Mouse (Mus musculus): ENCODE data around the gene Esrrg.

Esrrg gene

GRCm38 (mm10) chr1:188101832-188102231 is 493.2 kb downstream of the Esrrg start:
- DNase-seq = no peak

- DNase-seq = no peak
Observed at GRCm38 (mm10) chr1:188103179-188103578, 494.6 kb downstream of the Esrrg start.

- DNase-seq = no peak
Observed at GRCm38 (mm10) chr1:188105516-188105915, 496.9 kb downstream of the Esrrg start.

GRCm38 (mm10) chr1:188107946-188108345 is 499.4 kb downstream of the Esrrg start:
- no peak for DNase-seq

- no peak for DNase-seq
Observed at GRCm38 (mm10) chr1:188111552-188111951, 503.0 kb downstream of the Esrrg start.

- no peak for DNase-seq
Observed at GRCm38 (mm10) chr1:188113240-188113639, 504.6 kb downstream of the Esrrg start.

GRCm38 (mm10) chr1:188118125-188118524 is 509.5 kb downstream of the Esrrg start:
- peak; percentile 39 for DNase-seq

GRCm38 (mm10) chr1:188119806-188120205 is 511.2 kb downstream of the Esrrg start:
- DNase-seq = no peak

- no peak for DNase-seq
Observed at GRCm38 (mm10) chr1:188125521-188126021, 517.0 kb downstream of the Esrrg start.

- DNase-seq = no peak
Observed at GRCm38 (mm10) chr1:188136126-188136525, 527.5 kb downstream of the Esrrg start.

GRCm38 (mm10) chr1:188139473-188139872 is 530.9 kb downstream of the Esrrg start:
- no peak for DNase-seq

- DNase-seq = no peak
Observed at GRCm38 (mm10) chr1:188140221-188140620, 531.6 kb downstream of the Esrrg start.

- DNase-seq = no peak
Observed at GRCm38 (mm10) chr1:188147381-188148156, 539.0 kb downstream of the Esrrg start.

GRCm38 (mm10) chr1:188151066-188151465 is 542.5 kb downstream of the Esrrg start:
- DNase-seq = no peak

- no peak for DNase-seq
Observed at GRCm38 (mm10) chr1:188152011-188152410, 543.4 kb downstream of the Esrrg start.

GRCm38 (mm10) chr1:188153665-188154064 is 545.1 kb downstream of the Esrrg start:
- DNase-seq = no peak

- peak; percentile 6 for DNase-seq
Observed at GRCm38 (mm10) chr1:188154466-188155110, 546.0 kb downstream of the Esrrg start.

GRCm38 (mm10) chr1:188155135-188155779 is 546.7 kb downstream of the Esrrg start:
- no peak for DNase-seq

GRCm38 (mm10) chr1:188156520-188156919 is 547.9 kb downstream of the Esrrg start:
- no peak for DNase-seq

- DNase-seq = no peak
Observed at GRCm38 (mm10) chr1:188157237-188157955, 548.8 kb downstream of the Esrrg start.

- DNase-seq = no peak
Observed at GRCm38 (mm10) chr1:188158675-188159074, 550.1 kb downstream of the Esrrg start.

- no peak for DNase-seq
Observed at GRCm38 (mm10) chr1:188159108-188159507, 550.5 kb downstream of the Esrrg start.

- no peak for DNase-seq
Observed at GRCm38 (mm10) chr1:188163058-188163457, 554.5 kb downstream of the Esrrg start.

Data from right cerebral cortex, postnatal 25 days (tissue).